Mouse (Mus musculus) thymus, adult 2 months (tissue): ENCODE results near the gene Usf3.

ENCODE experiments used
- CTCF ChIP-seq: fragments of 200-500 bp; IDR thresholded peaks from 2 replicates; pipeline ENCODE4 v1.5.1; 2012; ENCODE audit warnings: mild to moderate bottlenecking, control low read depth, low read length, moderate library complexity, borderline replicate concordance; ENCODE audit not compliant: control insufficient read depth, poor library complexity, insufficient read depth; ENCODE audit errors: extremely low read depth
- POLR2A ChIP-seq: fragments of 200-500 bp; IDR thresholded peaks from 2 replicates; pipeline ENCODE4 v1.6.1; 2012; ENCODE audit warnings: mild to moderate bottlenecking, low read length, control low read depth, moderate library complexity; ENCODE audit not compliant: control insufficient read depth, poor library complexity, insufficient read depth; ENCODE audit errors: extremely low read depth

DNA sequence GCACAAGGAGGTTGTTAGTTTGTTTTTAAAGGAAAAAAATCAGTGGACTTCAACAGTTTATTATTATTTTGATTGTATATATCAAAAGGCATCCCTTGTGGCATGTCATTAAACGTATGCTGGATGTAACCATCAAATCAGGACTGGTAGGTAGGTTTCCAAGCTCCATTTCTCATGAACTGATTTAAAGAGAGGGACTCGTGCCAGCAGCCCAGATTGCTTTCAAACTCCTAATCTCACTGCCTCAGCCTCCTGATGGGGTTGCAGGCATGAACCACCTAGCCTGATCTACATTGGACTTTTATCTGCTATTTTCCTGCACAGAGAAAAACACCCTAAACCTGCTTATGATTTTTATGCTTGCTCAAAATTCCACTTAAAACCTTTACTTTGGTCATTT lies 49.3 kb upstream of the Usf3 start:
- TF ChIP-seq CTCF (no peak), POLR2A (no peak)
